ENCODE assay signal across 17 mouse cellular contexts in the genomic region with DNA sequence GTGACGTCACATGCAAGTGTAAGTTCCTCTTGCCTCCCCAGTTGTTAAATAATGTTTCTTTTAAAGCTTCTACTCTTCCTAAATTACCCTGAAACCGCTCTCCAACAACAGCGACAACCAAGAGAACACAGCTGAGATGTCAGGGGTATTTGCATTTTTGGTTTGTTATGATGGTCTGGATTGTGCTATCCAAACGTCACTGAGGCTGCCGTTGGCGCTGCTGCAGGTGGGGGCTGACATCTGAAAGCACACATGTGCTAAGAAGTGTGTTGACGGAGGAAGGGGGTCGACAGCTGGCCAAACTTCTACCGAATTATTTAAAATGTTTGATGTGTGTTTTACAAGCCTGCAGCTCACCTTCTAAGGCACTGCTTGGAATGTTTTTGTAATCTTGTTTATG. TPM values are rescaled to one million over a fixed set of nuclear protein-coding genes. Genes with fewer than 3 reads are reported as not detected.
DNase-seq lines count a peak whose midpoint lies in the region.
"Had no signal": no experiment of that assay in that cellular context is flagged by ENCODE, and none has a peak within 500 bp of the region (broad histone marks: within the 10 kb centered on the region; RNA-seq: fewer than 3 reads in every experiment).

No protein-coding gene starts in this region.

- peak; percentile 53 to 62 for DNase-seq in B cell, adult 2 months
- peak; percentile 5 for DNase-seq in T-cell, adult 2 months (ENCODE audit: low spot score)
- peak; percentile 91 for DNase-seq in thymus, postnatal 0 days (ENCODE audit: low spot score)
- DNase-seq in thymus, postnatal 4 days, result peak; percentile 79
- DNase-seq in embryo, embryonic 9.5 days (ENCODE audit: extremely low spot score), result no peak
- DNase-seq in gastrocnemius, postnatal 36 days, result no peak
- DNase-seq: adrenal gland, adult 2 months; cerebellum, adult 8-10 months; cerebellum, postnatal 25 days; gastrocnemius, postnatal 14 days; heart, adult 18-20 months; heart, postnatal 14 days; kidney, adult 11 months; kidney, postnatal 4 days; lung, adult 18-20 months; right cerebral cortex, postnatal 25 days had no signal

- intact Hi-C loops in gastrocnemius, postnatal 36 days (cut with DNase I), result no loop called here

RNA-seq across cellular contexts. Expression of a gene that starts 39.2 kb away (rescaled TPM):
- polyA plus RNA-seq in thymus, postnatal 0 days (2015; fragmentation: Nextera tagmentation; extraction: Ambion mirVana), result 3.9 and 4.1 TPM in 2 replicates
- 10 to 100 TPM in 1 of 2 experiments, 1 to 10 TPM in 1; 9.5 to 10.0 TPM for total RNA-seq in gastrocnemius, postnatal 36 days (2021)
- total RNA-seq: MEL had no signal

RNA-seq across cellular contexts. Expression of a gene that starts 59.1 kb away (rescaled TPM):
- polyA plus RNA-seq in thymus, postnatal 0 days (2015; fragmentation: Nextera tagmentation; extraction: Ambion mirVana), result 115 and 120 TPM in 2 replicates
- 1 to 10 TPM; 7.0 to 7.1 TPM for total RNA-seq in gastrocnemius, postnatal 36 days (2021)

Comparison
In these comparisons a context has a peak if more than half of its experiments do, and no peak if none do; other contexts are left out.
1. DNase-seq: peak in B cell, adult 2 months (2 of 2), T-cell, adult 2 months (single experiment), thymus, postnatal 0 days (single experiment) and thymus, postnatal 4 days (single experiment); none in embryo, embryonic 9.5 days (single experiment) and gastrocnemius, postnatal 36 days (0 of 2).